Mouse (Mus musculus): ENCODE measurements around the gene Gm20388. TPM values are rescaled to one million over a fixed set of nuclear protein-coding genes. Genes with fewer than 3 reads are reported as not detected.

Gene Gm20388
- polyA plus RNA-seq, 1 experiment from 2014 or later: 7.4 TPM

- peaks cover 41% of the 10 kb centered on the region; the same call in 1 of the 2 replicates for H3K27me3 ChIP-seq
- H3K4me1 ChIP-seq: peaks cover 14% of the 10 kb centered on the region
- 0 out of 2 replicates have a peak overlapping the region, but pooled peaks have one; percentile 17 for H3K4me2 ChIP-seq
- no peaks in the 10 kb centered on the region for H3K36me3 ChIP-seq
- WGBS: 2% methylated on average over 12 of the region's 12 CpGs
- no peak overlapping the region for H3K27ac ChIP-seq
- H3K4me3 ChIP-seq (replicated peaks): no peak overlapping the region
- no peak overlapping the region for H3K9ac ChIP-seq
- H3K9me3 ChIP-seq (replicated peaks): no peaks in the 10 kb centered on the region
- peak; percentile 67; the same call in 1 of the 2 replicates for ATAC-seq (replicated peaks; ENCODE audit: low FRiP score)
These were observed 1602.8 kb downstream of the Gm20388 start for GRCm38 (mm10) chr8:121513429-121513828.

GRCm38 (mm10) chr8:121525111-121525818 is 1614.6 kb downstream of the Gm20388 start:
- no peak for ATAC-seq (replicated peaks; ENCODE audit: low FRiP score)

GRCm38 (mm10) chr8:121526811-121527550 is 1616.3 kb downstream of the Gm20388 start:
- ATAC-seq (replicated peaks; ENCODE audit: low FRiP score): no peak
- WGBS: 40% methylated on average over 6 of the region's 6 CpGs

More at GRCm38 (mm10) chr8:121525111-121525818, 1614.6 kb downstream of the Gm20388 start:
- no peaks in the 10 kb centered on the region for H3K36me3 ChIP-seq
- no peaks in the 10 kb centered on the region for H3K9me3 ChIP-seq (replicated peaks)
- H3K27me3 ChIP-seq: 0 out of 2 replicates have a peak, but pooled peaks cover 2% of the 10 kb centered on the region
- 0 out of 2 replicates have a peak overlapping the region, but pooled peaks have one; percentile 38 for H3K27ac ChIP-seq
- peaks cover 32% of the 10 kb centered on the region for H3K4me1 ChIP-seq
- no peak overlapping the region for H3K4me3 ChIP-seq (replicated peaks)
- 67% methylated on average over 18 of the region's 18 CpGs for WGBS
- H3K9ac ChIP-seq: no peak overlapping the region
- no peak overlapping the region for H3K4me2 ChIP-seq

GRCm38 (mm10) chr8:121527751-121528150 is 1617.1 kb downstream of the Gm20388 start:
- peaks cover 24% of the 10 kb centered on the region for H3K4me1 ChIP-seq
- H3K27ac ChIP-seq: peak overlapping the region; percentile 27; the same call in 1 of the 2 replicates
- ATAC-seq (replicated peaks; ENCODE audit: low FRiP score): no peak
- H3K36me3 ChIP-seq: no peaks in the 10 kb centered on the region
- no peak overlapping the region for H3K4me2 ChIP-seq
- no peaks in the 10 kb centered on the region for H3K9me3 ChIP-seq (replicated peaks)
- 0 out of 2 replicates have a peak, but pooled peaks cover 2% of the 10 kb centered on the region for H3K27me3 ChIP-seq
- no peak overlapping the region for H3K9ac ChIP-seq
- no peak overlapping the region for H3K4me3 ChIP-seq (replicated peaks)
- WGBS: 88% methylated on average over 9 of the region's 9 CpGs

More at GRCm38 (mm10) chr8:121526811-121527550, 1616.3 kb downstream of the Gm20388 start:
- peaks cover 27% of the 10 kb centered on the region for H3K4me1 ChIP-seq
- H3K36me3 ChIP-seq: no peaks in the 10 kb centered on the region
- no peak overlapping the region for H3K9ac ChIP-seq
- peak overlapping the region; percentile 27; the same call in 1 of the 2 replicates for H3K27ac ChIP-seq
- H3K27me3 ChIP-seq: 0 out of 2 replicates have a peak, but pooled peaks cover 2% of the 10 kb centered on the region
- H3K4me3 ChIP-seq (replicated peaks): no peak overlapping the region
- H3K9me3 ChIP-seq (replicated peaks): no peaks in the 10 kb centered on the region
- no peak overlapping the region for H3K4me2 ChIP-seq

- Histone ChIP-seq H3K9ac (no peak overlapping the region), H3K9me3 (replicated peaks) (no peaks in the 10 kb centered on the region), H3K27ac (peak overlapping the region; percentile 58; the same call in 1 of the 2 replicates), H3K27me3 (0 out of 2 replicates have a peak, but pooled peaks cover 2% of the 10 kb centered on the region), H3K4me3 (replicated peaks) (no peak overlapping the region), H3K36me3 (no peaks in the 10 kb centered on the region), H3K4me2 (no peak overlapping the region), H3K4me1 (peaks cover 24% of the 10 kb centered on the region)
- ATAC-seq (replicated peaks; ENCODE audit: low FRiP score): no peak
- 73% methylated on average over 15 of the region's 15 CpGs for WGBS
These were observed 1618.1 kb downstream of the Gm20388 start for GRCm38 (mm10) chr8:121528790-121529189.

- ATAC-seq (replicated peaks; ENCODE audit: low FRiP score): no peak
- WGBS: 68% methylated on average over 10 of the region's 10 CpGs
These were observed 1620.0 kb downstream of the Gm20388 start for GRCm38 (mm10) chr8:121530639-121531038.

GRCm38 (mm10) chr8:121532381-121532780 is 1621.7 kb downstream of the Gm20388 start:
- H3K9me3 ChIP-seq (replicated peaks): no peaks in the 10 kb centered on the region
- 60% methylated on average over 5 of the region's 5 CpGs for whole genome bisulfite sequencing
- no peak overlapping the region for H3K27ac ChIP-seq
- ATAC-seq (replicated peaks; ENCODE audit: low FRiP score): no peak
- no peaks in the 10 kb centered on the region for H3K36me3 ChIP-seq
- H3K4me1 ChIP-seq: peaks cover 8% of the 10 kb centered on the region
- no peak overlapping the region for H3K9ac ChIP-seq
- no peaks in the 10 kb centered on the region for H3K27me3 ChIP-seq
- no peak overlapping the region for H3K4me2 ChIP-seq
- H3K4me3 ChIP-seq (replicated peaks): no peak overlapping the region

More at GRCm38 (mm10) chr8:121530639-121531038, 1620.0 kb downstream of the Gm20388 start:
- Histone ChIP-seq H3K4me2 (no peak overlapping the region), H3K4me1 (peaks cover 21% of the 10 kb centered on the region), H3K9ac (no peak overlapping the region), H3K4me3 (replicated peaks) (no peak overlapping the region), H3K27ac (no peak overlapping the region), H3K9me3 (replicated peaks) (no peaks in the 10 kb centered on the region), H3K27me3 (no peaks in the 10 kb centered on the region), H3K36me3 (no peaks in the 10 kb centered on the region)

GRCm38 (mm10) chr8:121541862-121542261 is 1631.2 kb downstream of the Gm20388 start:
- Histone ChIP-seq H3K36me3 (no peaks in the 10 kb centered on the region), H3K27ac (no peak overlapping the region), H3K9me3 (replicated peaks) (no peaks in the 10 kb centered on the region), H3K9ac (no peak overlapping the region), H3K4me2 (no peak overlapping the region), H3K4me3 (replicated peaks) (no peak overlapping the region), H3K4me1 (no peaks in the 10 kb centered on the region), H3K27me3 (peaks cover 7% of the 10 kb centered on the region)
- no peak for ATAC-seq (replicated peaks; ENCODE audit: low FRiP score)
- 81% methylated on average over 19 of the region's 19 CpGs for WGBS

GRCm38 (mm10) chr8:121542901-121543300 is 1632.3 kb downstream of the Gm20388 start:
- Histone ChIP-seq H3K36me3 (no peaks in the 10 kb centered on the region), H3K4me1 (no peaks in the 10 kb centered on the region), H3K9ac (no peak overlapping the region), H3K9me3 (replicated peaks) (no peaks in the 10 kb centered on the region), H3K27ac (no peak overlapping the region), H3K4me3 (replicated peaks) (no peak overlapping the region), H3K4me2 (no peak overlapping the region), H3K27me3 (peaks cover 9% of the 10 kb centered on the region)
- ATAC-seq (replicated peaks; ENCODE audit: low FRiP score): no peak
- 61% methylated on average over 13 of the region's 13 CpGs for WGBS

- no peak within 1 kb of the TSS for H3K4me2 ChIP-seq
- H3K9ac ChIP-seq: no peak within 1 kb of the TSS
- ATAC-seq (replicated peaks; ENCODE audit: low FRiP score): no peak
- no peak within 1 kb of the TSS for H3K4me3 ChIP-seq (replicated peaks)
- 84% methylated on average over 12 of the region's 12 CpGs for WGBS
- H3K9me3 ChIP-seq (replicated peaks): no peaks in the 10 kb centered on the region
- no peak within 1 kb of the TSS for H3K27ac ChIP-seq
- peaks cover 6% of the 10 kb centered on the region for H3K27me3 ChIP-seq
- peaks cover under 1% of the 10 kb centered on the region; the same call in 1 of the 2 replicates for H3K36me3 ChIP-seq
- no peaks in the 10 kb centered on the region for H3K4me1 ChIP-seq
These were observed 1633.7 kb downstream of the Gm20388 start, which contains the start of gene 1700018B08Rik for GRCm38 (mm10) chr8:121544276-121544785. TSS of gene 1700018B08Rik (minus strand) at chr8:121544320.

GRCm38 (mm10) chr8:121544936-121545335 is 1634.3 kb downstream of the Gm20388 start:
- no peaks in the 10 kb centered on the region for H3K4me1 ChIP-seq
- H3K4me3 ChIP-seq (replicated peaks): no peak overlapping the region
- H3K27me3 ChIP-seq: peaks cover 3% of the 10 kb centered on the region; the same call in 1 of the 2 replicates
- no peaks in the 10 kb centered on the region for H3K9me3 ChIP-seq (replicated peaks)
- ATAC-seq (replicated peaks; ENCODE audit: low FRiP score): no peak
- 76% methylated on average over 11 of the region's 11 CpGs for WGBS
- H3K9ac ChIP-seq: no peak overlapping the region
- H3K27ac ChIP-seq: no peak overlapping the region
- H3K36me3 ChIP-seq: peaks cover 6% of the 10 kb centered on the region; the same call in 1 of the 2 replicates
- no peak overlapping the region for H3K4me2 ChIP-seq
